Comparison of ENCODE assay signal across 16 mouse cellular contexts in the genomic region with DNA sequence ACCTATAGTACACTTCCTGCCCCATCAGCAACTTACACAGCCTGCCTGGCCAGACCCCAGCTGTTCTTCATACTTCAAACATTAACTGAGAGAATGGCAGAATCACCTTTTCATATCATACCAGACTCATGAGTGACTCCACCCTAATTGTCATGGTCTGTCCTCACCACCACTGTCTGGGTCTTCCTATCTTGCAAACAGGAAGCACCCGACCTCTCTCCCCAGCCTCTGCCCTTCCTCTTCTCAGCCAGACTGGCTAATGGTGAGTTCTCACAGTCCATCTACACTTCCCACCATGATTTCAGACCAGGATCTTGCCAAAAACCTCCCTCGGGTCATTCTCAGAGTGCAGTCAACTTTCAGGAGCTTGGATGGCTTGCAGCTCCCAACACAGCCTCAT. TPM values are rescaled to one million over a fixed set of nuclear protein-coding genes. Genes with fewer than 3 reads are reported as not detected.
DNase-seq lines count a peak whose midpoint lies in the region; ATAC-seq and TF ChIP-seq lines count a peak whose summit lies in the region.
"Had no signal": no experiment of that assay in that cellular context is flagged by ENCODE, and none has a peak within 500 bp of the region (broad histone marks: within the 10 kb centered on the region; RNA-seq: fewer than 3 reads in every experiment).

No protein-coding gene starts in this region.

- DNase-seq in 416B (ENCODE audit: low read depth) (peak; percentile 88), MEL (ENCODE audit: low read depth, low spot score) (peak; percentile 75)
- peak; percentile 48 for DNase-seq in induced T-regulatory cell, adult 2 months (ENCODE audit: low read depth)
- no peak for DNase-seq in adrenal gland, adult (ENCODE audit: inconsistent age in 2 of 2, low spot score in 1 of 2)
- no peak for DNase-seq in cerebellum, adult 9-11 months
- DNase-seq in cerebellum, postnatal 4 days (ENCODE audit: low spot score in 2 of 2) = no peak
- DNase-seq: cerebellum, adult 11-12 months; embryo, embryonic 11 days had no signal

- no peak for TF ChIP-seq RAD21 in MEL (IDR thresholded peaks at IDR 0.05; ENCODE audit: low read depth, low read length)

- H3K4me1 ChIP-seq in MEL (ENCODE audit: control insufficient read depth in 1 of 2, insufficient read depth in 2 of 2, low read length in 2 of 2) = peaks cover 3 to 29% of the 10 kb centered on the region in 2 experiments
- H3K4me1 ChIP-seq: forebrain, embryonic 13.5 days; heart, embryonic 15.5 days; hindbrain, embryonic 12.5 days; intestine, embryonic 15.5 days; liver, embryonic 15.5 days; midbrain, embryonic 15.5 days had no signal

- peak; percentile 58 for ATAC-seq in megakaryocyte, adult 5-6 weeks (ENCODE audit: poor library complexity, severe bottlenecking)
- ATAC-seq: forebrain, embryonic 13.5 days; intestine, embryonic 15.5 days; midbrain, embryonic 15.5 days had no signal

- no peaks in the 10 kb centered on the region for H3K9me3 ChIP-seq in MEL (replicated peaks; ENCODE audit: insufficient read depth, low read length)
- H3K9me3 ChIP-seq: forebrain, embryonic 13.5 days; heart, embryonic 15.5 days; hindbrain, embryonic 12.5 days; intestine, embryonic 15.5 days; liver, embryonic 15.5 days; midbrain, embryonic 15.5 days had no signal

- TF ChIP-seq EP300 in MEL (IDR thresholded peaks at IDR 0.05; ENCODE audit: low read depth in 1 of 2, low read length in 2 of 2) = peak; percentile 43 to 71; a peak in 3 of 4 replicates

- TF ChIP-seq POLR2A in MEL (IDR thresholded peaks at IDR 0.05; ENCODE audit: control insufficient read depth in 1 of 2, insufficient read depth in 1 of 2, low read depth in 1 of 2, low read length in 2 of 2, poor library complexity in 1 of 2) = no peak

- H3K36me3 ChIP-seq in MEL (ENCODE audit: control insufficient read depth in 1 of 2, insufficient read depth in 2 of 2, low read length in 2 of 2) = peaks cover 0 to 16% of the 10 kb centered on the region in 2 experiments; a peak in 2 of 4 replicates
- H3K36me3 ChIP-seq: heart, embryonic 15.5 days; hindbrain, embryonic 12.5 days; intestine, embryonic 15.5 days; liver, embryonic 15.5 days; midbrain, embryonic 15.5 days had no signal

- no peaks in the 10 kb centered on the region for H3K79me2 ChIP-seq in MEL (ENCODE audit: control insufficient read depth, insufficient read depth, low read length, poor library complexity)

- no peak overlapping the region for H3K4me3 ChIP-seq in MEL (ENCODE audit: control insufficient read depth in 1 of 2, insufficient read depth in 1 of 2, low read depth in 2 of 2, low read length in 2 of 2)
- H3K4me3 ChIP-seq: forebrain, embryonic 13.5 days; heart, embryonic 15.5 days; hindbrain, embryonic 12.5 days; intestine, embryonic 15.5 days; liver, embryonic 15.5 days; midbrain, embryonic 15.5 days had no signal

- TF ChIP-seq CTCF in MEL (IDR thresholded peaks at IDR 0.05 in 2 of 3, conservative IDR thresholded peaks at IDR 0.05 in 1 of 3; ENCODE audit: control insufficient read depth in 1 of 3, insufficient read depth in 1 of 3, low read depth in 2 of 3, low read length in 3 of 3, poor library complexity in 1 of 3, severe bottlenecking in 1 of 3) = no peak

- H3K9ac ChIP-seq in MEL (ENCODE audit: control insufficient read depth, low read depth, low read length, poor library complexity, severe bottlenecking) = no peak overlapping the region
- H3K9ac ChIP-seq: forebrain, embryonic 13.5 days; heart, embryonic 15.5 days; hindbrain, embryonic 12.5 days; intestine, embryonic 15.5 days; liver, embryonic 15.5 days; midbrain, embryonic 15.5 days had no signal

- H3K27ac ChIP-seq in MEL (ENCODE audit: control insufficient read depth, low read depth, low read length) = no peak overlapping the region
- H3K27ac ChIP-seq: forebrain, embryonic 13.5 days; heart, embryonic 15.5 days; hindbrain, embryonic 12.5 days; intestine, embryonic 15.5 days; kidney, postnatal 0 days; liver, embryonic 15.5 days; midbrain, embryonic 15.5 days had no signal

- no peaks in the 10 kb centered on the region for H3K27me3 ChIP-seq in MEL (ENCODE audit: control insufficient read depth in 1 of 2, insufficient read depth in 2 of 2, low read length in 2 of 2)
- H3K27me3 ChIP-seq: forebrain, embryonic 13.5 days; heart, embryonic 15.5 days; hindbrain, embryonic 12.5 days; intestine, embryonic 15.5 days; liver, embryonic 15.5 days; midbrain, embryonic 15.5 days had no signal

TF ChIP-seq in MEL, 35 proteins besides CTCF, POLR2A, EP300 and RAD21:
- 0 out of 2 replicates have a peak, but pooled peaks have one; percentile 35 for TF ChIP-seq ELF1 (IDR thresholded peaks at IDR 0.05; ENCODE audit: low read depth, low read length)
- TF ChIP-seq TAL1 (IDR thresholded peaks at IDR 0.05; ENCODE audit: low read length) = peak; percentile 67
- TF ChIP-seq GABPA (IDR thresholded peaks at IDR 0.05; ENCODE audit: low read depth, low read length) = no peak
- TF ChIP-seq HCFC1 (IDR thresholded peaks at IDR 0.05; ENCODE audit: low read depth, low read length) = no peak
- no peak for TF ChIP-seq CHD1 (IDR thresholded peaks at IDR 0.05; ENCODE audit: low read depth, low read length)
- TF ChIP-seq MAFK (IDR thresholded peaks at IDR 0.05; ENCODE audit: borderline replicate concordance, low read depth, low read length) = no peak
- TF ChIP-seq TCF12 (IDR thresholded peaks at IDR 0.05; ENCODE audit: low read depth, low read length) = peak; percentile 54; the same call in 1 of the 2 replicates
- peak; percentile 37 for TF ChIP-seq GATA1 (IDR thresholded peaks at IDR 0.05; ENCODE audit: low read depth, low read length)
- no peak for TF ChIP-seq NRF1 (IDR thresholded peaks at IDR 0.05; ENCODE audit: insufficient read depth, low read depth, low read length, poor library complexity, severe bottlenecking)
- TF ChIP-seq USF1 (IDR thresholded peaks at IDR 0.05; ENCODE audit: low read depth, low read length) = no peak
- TF ChIP-seq MYB (IDR thresholded peaks at IDR 0.05; ENCODE audit: low read depth, low read length) = no peak
- TF ChIP-seq TBP (IDR thresholded peaks at IDR 0.05; ENCODE audit: low read depth, low read length) = peak; percentile 48; the same call in 1 of the 2 replicates
- TF ChIP-seq USF2 (IDR thresholded peaks at IDR 0.05; ENCODE audit: borderline replicate concordance in 1 of 2, insufficient read depth in 1 of 2, low read depth in 1 of 2, low read length in 2 of 2) = no peak
- no peak for TF ChIP-seq POLR2AphosphoS5 (IDR thresholded peaks at IDR 0.05; ENCODE audit: borderline replicate concordance, low read depth, low read length)
- no peak for TF ChIP-seq ZMIZ1 (IDR thresholded peaks at IDR 0.05; ENCODE audit: low read depth, low read length)
TF ChIP-seq in MEL: peak in this region for 5.

RNA-seq across cellular contexts. Expression of gene Myo1f, which starts 10.7 kb away (rescaled TPM):
- total RNA-seq in MEL (2012; rRNA removed) = 0.08 and 0.13 TPM in 2 replicates
- polyA plus RNA-seq in MEL (2012; ENCODE audit: insufficient read depth in 1 of 2, insufficient read length in 2 of 2, low read depth in 1 of 2, low replicate concordance in 2 of 2, missing spikeins in 1 of 2) = under 1 TPM in 1 of 2 experiments, not detected in 1; 0.40 TPM
- 151 and 157 TPM in 2 replicates for total RNA-seq in megakaryocyte, adult 5-6 weeks (2015)
- total RNA-seq in megakaryocyte, adult 5-6 weeks (2017) = 380 and 381 TPM in 2 replicates

RNA-seq across cellular contexts. Expression of gene Adamts10, which starts 42.2 kb away (rescaled TPM):
- total RNA-seq in MEL (2012; rRNA removed) = 9.6 and 11.3 TPM in 2 replicates
- 10 to 100 TPM in 1 of 2 experiments, not detected in 1; 21.0 TPM for polyA plus RNA-seq in MEL (2012; ENCODE audit: insufficient read depth in 1 of 2, insufficient read length in 2 of 2, low read depth in 1 of 2, low replicate concordance in 2 of 2, missing spikeins in 1 of 2)
- total RNA-seq in megakaryocyte, adult 5-6 weeks (2015) = 27.5 and 28.6 TPM in 2 replicates
- 39.7 and 41.6 TPM in 2 replicates for total RNA-seq in megakaryocyte, adult 5-6 weeks (2017)

Comparison
In these comparisons a context has a peak if more than half of its experiments do, and no peak if none do; other contexts are left out.
1. DNase-seq: peak in 416B (single experiment), MEL (single experiment) and induced T-regulatory cell, adult 2 months (single experiment); none in adrenal gland, adult (0 of 2), cerebellum, adult 9-11 months (single experiment) and cerebellum, postnatal 4 days (0 of 2).
2. RNA of gene Myo1f, which starts 10.7 kb away (total RNA-seq): 151 to 381 TPM in megakaryocyte, adult 5-6 weeks; 0.08 to 0.13 TPM in MEL; every median in the first group is over 100 times any median in the second.